Mouse (Mus musculus): Measurements from ENCODE around the gene D17H6S53E.
"Not testable (repeated sequence)": the region's sequence is repeated elsewhere in the genome, so short reads cannot be mapped to it uniquely, and the experiment has no call there.

The D17H6S53E gene

DNA sequence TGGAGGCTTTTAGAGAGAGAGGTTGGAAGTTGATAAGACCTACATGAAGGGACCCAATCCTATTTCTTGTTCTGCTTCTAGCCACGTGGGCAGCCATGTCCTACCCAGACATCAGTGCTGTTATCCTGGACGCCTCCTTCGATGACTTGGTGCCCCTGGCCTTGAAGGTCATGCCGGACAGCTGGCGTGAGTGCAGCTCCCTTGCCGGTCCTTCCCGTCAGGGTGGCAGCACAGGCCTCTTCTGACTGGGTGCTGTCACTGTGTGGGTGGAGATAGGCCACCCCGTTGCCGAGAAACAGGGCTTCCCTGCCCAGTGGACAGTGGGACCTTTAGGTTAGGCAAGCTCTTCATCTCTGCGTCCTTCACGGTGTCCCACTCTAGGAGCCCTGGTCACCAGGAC, 25.0 kb upstream of the D17H6S53E start:
- no peak for DNase-seq (ENCODE audit: low spot score)

DNA sequence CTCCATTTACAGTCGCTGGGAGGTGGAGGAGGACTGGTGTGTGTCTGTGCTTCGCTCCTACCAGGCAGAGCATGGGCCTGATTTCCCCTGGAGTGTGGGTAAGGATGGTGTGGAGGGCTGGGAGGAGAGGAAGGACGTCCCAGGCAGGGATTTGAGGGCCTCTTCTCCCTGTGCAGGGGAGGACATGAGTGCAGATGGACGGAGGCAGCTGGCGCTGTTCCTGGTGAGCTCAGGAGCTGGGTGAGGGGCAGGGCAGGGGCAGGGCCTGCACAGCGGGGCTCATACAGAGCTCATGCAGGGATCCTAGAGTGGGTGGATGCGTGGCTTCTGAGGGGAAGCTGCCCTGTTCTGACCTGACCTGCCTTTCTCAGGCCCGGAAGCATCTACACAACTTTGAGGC, 23.9 kb upstream of the D17H6S53E start:
- DNase-seq (ENCODE audit: low spot score): no peak

DNA sequence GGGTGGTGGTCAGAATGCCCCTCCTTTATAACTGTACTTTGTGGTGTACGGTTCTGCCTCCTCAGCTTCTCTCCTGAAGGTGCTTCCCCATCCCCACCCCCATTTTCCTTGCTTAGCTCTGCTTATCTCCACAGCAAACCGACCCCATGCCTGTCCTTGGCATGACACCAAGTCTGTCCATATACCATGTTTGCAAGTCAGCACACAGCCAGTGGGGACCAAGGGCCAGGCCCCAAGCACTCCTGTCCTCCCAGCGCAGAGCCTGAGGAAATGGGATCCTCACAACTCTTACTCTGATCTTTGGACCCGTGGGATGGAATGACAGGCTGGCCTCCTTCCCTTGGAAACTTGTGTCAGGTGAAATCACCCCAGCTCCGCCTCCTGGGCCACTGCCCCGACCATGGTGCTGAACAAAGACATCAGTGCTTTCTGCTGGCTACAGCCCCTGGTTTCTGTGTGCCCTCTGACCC, 22.9 kb upstream of the D17H6S53E start:
- no peak for DNase-seq (ENCODE audit: low spot score)

- DNase-seq (ENCODE audit: low spot score): no peak
Measured at GRCm38 (mm10) chr17:35104079-35104478, 22.1 kb upstream of the D17H6S53E start.

GRCm38 (mm10) chr17:35104754-35105153, 21.4 kb upstream of the D17H6S53E start:
- DNase-seq (ENCODE audit: low spot score): no peak

GRCm38 (mm10) chr17:35105740-35106389, 20.3 kb upstream of the D17H6S53E start:
- no peak for DNase-seq (ENCODE audit: low spot score)

GRCm38 (mm10) chr17:35106522-35106921, 19.7 kb upstream of the D17H6S53E start:
- no peak for DNase-seq (ENCODE audit: low spot score)

GRCm38 (mm10) chr17:35108097-35108496, 18.1 kb upstream of the D17H6S53E start, which contains the start of gene Ly6g5c:
Gene Ly6g5c, plus strand, starts transcription at chr17:35108279.
- DNase-seq (ENCODE audit: low spot score): no peak

- DNase-seq (ENCODE audit: low spot score): no peak
Measured at GRCm38 (mm10) chr17:35111774-35112173, 14.4 kb upstream of the D17H6S53E start.

DNA sequence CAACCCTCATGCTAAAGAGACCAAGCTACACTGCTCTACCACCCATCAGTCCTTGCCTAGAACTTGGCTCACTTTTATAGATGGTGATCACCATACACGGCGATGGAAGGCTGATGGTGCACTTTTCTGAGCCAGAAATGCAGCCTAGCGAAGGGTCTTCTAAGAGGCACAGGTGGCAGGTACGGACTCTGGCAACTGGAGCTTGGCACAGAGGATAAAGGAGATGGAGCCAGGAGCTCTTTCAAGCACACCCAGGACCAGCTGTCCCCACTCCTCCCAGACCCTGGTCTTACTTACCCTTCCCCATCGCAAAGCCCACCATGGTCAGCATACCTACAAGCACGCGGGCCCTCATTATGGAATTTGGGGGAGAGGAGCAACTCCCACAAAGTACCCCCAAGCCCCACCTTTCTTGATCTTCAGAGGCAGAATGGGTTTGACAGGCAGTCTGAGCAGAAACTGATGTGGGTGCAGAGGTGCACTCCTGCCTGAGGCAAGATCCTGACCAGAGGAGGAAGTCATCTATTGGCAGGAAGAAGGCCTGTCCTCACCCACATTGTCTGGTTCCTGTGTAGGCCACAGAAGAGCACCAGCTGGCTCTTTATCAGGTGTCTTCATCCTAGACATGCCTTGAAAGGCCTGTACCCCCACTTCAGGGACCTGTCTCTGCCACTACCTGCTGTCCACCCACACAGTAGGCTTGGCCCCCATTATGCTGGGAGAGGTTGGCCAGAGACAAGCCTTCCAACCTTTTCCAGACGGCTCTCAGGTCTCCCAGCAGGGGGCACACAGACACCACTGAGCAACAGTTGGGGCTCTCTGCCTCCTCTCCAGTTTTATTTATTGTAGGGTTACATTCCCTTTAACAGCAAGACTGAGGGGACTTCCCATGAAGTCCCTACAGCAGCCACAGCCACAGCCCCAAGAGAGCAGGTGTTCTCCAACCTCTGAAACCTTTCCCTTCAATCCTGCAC, 10.8 kb upstream of the D17H6S53E start, which contains the start of gene Ly6g5b:
Ly6g5b (minus strand) TSS at position 383 of the 974 bp plus-strand sequence.
- no peak for DNase-seq (ENCODE audit: low spot score)

GRCm38 (mm10) chr17:35120745-35121142, 5.4 kb upstream of the D17H6S53E start:
- DNase-seq (ENCODE audit: low spot score): no peak

DNA sequence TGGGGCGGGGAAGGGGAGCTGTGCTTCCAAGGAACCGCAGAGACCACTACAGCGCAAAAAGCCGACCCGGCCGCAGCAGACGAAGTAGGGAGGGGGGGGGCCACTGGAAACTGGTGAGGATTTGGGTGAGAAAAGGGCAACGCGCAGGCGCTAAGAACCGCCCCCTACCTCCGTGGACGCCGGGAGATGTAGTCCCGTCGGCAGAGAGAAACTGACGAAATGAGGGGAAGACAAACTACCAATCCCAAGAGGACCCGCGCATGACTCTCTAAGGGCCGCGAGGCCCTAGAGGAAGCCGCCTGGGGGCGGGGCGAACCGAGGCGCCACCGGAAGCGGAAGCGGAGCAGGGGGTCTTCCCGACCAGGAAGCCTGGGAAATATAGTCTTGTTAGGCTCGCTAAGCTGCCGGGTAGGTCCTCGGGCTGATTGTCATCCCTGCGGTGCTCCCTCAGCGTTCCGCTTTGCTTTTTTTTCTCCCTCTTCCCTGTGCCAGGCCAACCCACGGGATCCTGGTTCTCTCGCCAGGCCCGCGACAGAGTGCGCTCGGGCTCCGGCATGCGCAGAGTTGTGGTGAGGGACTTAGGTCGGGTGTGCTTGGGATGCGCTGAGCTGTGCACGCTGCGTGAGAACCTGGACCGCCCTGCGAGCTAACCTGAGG, 4.9 kb upstream of the D17H6S53E start, which contains the start of gene Gpank1:
Gpank1 (plus strand) TSS at position 313 of the 657 bp plus-strand sequence.
- peak; percentile 83 for DNase-seq (ENCODE audit: low spot score)

DNA sequence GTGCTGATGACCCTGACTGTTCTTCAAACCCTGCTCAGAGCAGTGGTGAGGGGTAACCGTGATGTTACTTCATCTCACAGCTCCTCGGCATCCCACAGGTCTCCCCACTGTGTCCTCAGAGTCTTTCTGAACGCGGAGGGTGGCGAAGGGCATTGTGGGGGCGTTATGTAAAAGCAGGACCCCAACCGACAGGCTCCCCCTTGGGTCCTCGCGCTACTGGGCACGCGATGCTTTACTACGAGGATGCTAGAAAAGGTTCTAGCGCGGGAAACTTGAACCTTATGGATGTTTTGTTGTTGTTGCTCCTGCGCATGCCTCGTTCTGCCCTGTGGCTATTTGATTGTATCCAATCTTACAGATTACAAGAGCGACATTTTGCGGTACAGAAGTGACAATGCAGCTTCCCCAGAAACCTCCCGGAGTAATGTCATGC, 4.3 kb upstream of the D17H6S53E start, which contains the start of gene Csnk2b:
Csnk2b (minus strand) TSS at position 183 of the 433 bp plus-strand sequence.
- DNase-seq (ENCODE audit: low spot score): no peak

DNA sequence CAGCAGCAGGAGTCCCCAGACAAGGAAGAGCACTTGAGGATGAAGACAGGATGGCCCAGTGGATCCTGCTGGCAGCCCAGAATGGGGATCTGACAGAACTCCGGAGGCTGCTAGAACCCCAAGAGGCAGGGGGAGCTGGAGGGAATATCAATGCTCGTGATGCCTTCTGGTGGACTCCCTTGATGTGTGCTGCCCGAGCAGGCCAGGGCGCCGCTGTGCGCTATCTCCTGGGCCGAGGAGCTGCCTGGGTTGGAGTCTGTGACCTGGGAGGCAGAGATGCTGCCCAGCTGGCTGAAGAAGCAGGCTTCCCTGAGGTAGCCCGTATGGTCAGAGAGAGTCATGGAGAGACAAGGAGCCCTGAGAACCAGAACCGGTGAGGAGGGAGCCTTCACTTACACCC, 2.9 kb upstream of the D17H6S53E start:
- not testable (repeated sequence) for DNase-seq (ENCODE audit: low spot score)

DNA sequence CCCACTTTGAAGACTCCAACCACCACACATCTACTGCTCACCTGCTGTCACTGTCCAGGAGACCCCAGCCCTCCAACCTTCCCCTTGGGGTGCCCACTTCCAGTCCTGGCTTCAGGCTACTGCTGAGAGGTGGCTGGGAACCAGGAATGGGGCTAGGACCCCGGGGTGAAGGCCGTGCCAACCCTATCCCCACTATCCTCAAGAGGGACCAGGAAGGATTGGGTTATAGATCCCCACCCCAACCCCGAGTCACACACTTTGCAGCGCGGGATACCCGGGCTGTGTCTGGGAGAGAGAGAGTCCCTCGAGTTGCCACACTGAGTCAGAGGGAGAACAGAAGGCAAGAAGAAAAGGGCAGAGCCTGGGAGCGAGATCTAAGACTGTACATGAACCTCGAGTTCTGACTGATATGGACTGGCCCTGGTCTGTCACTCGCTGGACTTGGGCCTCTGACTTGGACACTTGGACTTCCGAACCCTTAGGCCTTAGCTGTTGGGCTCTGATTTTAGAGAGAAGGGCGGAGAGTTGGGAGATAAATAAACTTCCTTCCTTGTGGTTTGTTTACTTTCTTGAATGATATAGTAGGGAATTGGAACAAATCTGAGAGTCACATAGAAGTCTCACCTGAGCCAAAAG, 1.8 kb upstream of the D17H6S53E start:
- not testable (repeated sequence) for DNase-seq (ENCODE audit: low spot score)

DNA sequence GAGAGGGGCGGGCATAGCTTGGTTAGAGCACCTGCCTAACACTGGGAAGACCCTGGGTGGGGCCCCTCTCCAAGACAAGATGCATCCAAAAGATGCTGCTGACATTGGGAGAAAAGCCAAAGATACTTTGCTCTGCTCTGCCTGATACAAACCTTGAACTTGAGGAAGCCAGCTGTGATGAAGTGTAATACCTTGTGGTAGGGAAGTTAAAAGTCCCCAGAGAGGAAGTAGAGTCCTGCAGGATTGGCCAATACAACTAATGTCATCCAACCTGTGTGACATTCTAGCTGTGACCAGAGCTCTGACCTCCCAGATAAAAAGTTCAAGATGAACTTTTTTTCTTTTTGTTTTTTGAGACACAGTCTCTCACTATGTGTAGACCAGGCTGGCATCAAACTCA, 1.1 kb upstream of the D17H6S53E start:
- no peak for DNase-seq (ENCODE audit: low spot score)

- no peak for DNase-seq (ENCODE audit: low spot score)
Measured at GRCm38 (mm10) chr17:35125578-35125977, 595 bp upstream of the D17H6S53E start.

- no peak for DNase-seq (ENCODE audit: low spot score)
Measured at GRCm38 (mm10) chr17:35127017-35127416, 844 bp downstream of the D17H6S53E start.

DNA sequence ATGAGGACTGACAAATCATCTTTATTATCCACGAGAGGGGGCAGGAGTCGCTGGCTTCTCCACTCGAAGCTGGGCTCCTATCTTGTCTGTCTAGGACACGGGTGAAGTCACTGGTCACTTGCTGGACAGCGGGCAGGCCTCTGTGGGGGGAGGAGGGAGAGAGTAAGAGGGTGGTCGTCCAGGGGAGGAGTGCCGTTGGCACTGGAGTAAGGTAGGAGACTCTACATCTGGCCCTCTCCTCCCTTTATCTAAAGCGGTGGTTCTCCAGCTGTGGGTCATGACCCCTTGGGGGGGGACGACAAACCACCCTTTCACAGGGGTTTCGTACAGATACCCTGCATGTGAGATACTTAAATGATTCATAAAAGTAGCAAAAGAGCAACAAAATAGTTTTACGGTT, 2.8 kb downstream of the D17H6S53E start:
- no peak for DNase-seq (ENCODE audit: low spot score)

DNA sequence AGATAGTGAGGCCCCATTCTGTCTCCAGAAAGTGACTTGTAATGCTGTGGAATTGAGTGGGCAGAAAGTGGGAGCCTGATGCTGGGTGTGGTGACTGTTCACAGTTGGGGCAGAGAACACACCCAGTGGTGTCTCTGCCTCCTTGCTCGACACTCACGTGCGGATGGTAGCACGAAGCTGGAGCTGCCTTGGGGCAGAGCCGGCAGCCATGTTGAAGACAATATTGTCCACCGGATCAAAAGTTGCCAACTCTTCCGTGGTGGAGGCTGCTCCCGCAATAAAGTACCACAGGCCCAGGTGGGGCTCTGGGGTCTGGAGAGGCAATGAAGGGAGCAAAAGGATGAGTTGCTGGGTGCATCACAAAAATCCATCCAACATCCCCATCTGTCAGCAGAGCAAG, 4.9 kb downstream of the D17H6S53E start:
- no peak for DNase-seq (ENCODE audit: low spot score)

DNA sequence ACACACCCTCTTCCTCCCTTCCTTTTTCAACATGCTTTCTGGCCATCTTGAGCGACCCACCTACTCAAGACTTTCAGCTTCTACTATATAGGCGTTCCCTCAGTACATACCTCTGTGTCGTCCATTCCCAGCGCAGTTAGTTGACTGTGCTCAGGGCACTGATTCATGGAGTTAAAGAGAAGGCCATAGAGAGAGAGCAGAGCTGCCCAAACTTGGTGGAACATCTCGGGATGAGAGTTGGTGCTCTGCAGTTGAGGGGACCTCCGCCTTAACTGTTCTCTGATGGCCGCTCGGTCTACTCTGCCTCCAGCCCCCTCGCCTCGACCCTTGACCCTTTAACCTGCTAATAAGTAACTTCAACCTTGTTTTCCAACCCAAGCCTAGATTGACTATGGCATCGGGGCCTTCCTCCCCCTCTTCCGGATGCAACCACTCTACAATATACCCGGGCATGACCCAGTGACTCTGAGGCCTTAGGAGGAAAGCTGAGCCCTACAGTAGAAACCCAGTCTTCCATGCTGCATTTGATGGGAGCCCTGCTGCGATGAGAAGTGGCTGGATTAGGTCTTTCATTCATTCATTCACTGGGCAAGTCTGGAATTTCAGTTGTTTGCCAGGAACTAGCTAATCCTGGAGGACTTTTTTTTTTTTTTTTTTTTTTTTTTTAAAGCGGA, 5.5 kb downstream of the D17H6S53E start, which contains the start of gene Apom:
Apom (minus strand) TSS at position 551 of the 674 bp plus-strand sequence.
- DNase-seq (ENCODE audit: low spot score): no peak
